Mouse (Mus musculus) lung, embryonic 15.5 days (tissue): ENCODE results near the gene Washc3. TPM values are rescaled to one million over a fixed set of nuclear protein-coding genes. Genes with fewer than 3 reads are reported as not detected.

Source experiments
- ATAC-seq: fragments of 200-750 bp; cut with Nextera tagmentation; 2 replicates; pipeline ENCODE4 v1.8.0; 2017; ENCODE audit warnings: moderate number of reproducible peaks, borderline replicate concordance; ENCODE audit not compliant: low FRiP score, low TSS enrichment; ENCODE audit errors: extremely low read depth
- H3K27ac ChIP-seq: fragments of 300-500 bp; sonication (generic); 2 replicates; pipeline ENCODE4 v1.5.1; 2015; ENCODE audit warnings: moderate library complexity, mild to moderate bottlenecking, inconsistent platforms
- H3K27me3 ChIP-seq: fragments of 300-500 bp; sonication (generic); 2 replicates; pipeline ENCODE4 v1.6.1; 2015; ENCODE audit warnings: inconsistent platforms
- H3K36me3 ChIP-seq: fragments of 300-500 bp; sonication (generic); 2 replicates; pipeline ENCODE4 v1.6.1; 2015; ENCODE audit warnings: inconsistent platforms
- H3K4me1 ChIP-seq: fragments of 300-500 bp; sonication (generic); 2 replicates; pipeline ENCODE4 v1.6.1; 2015; ENCODE audit warnings: inconsistent platforms
- H3K4me2 ChIP-seq: fragments of 300-500 bp; sonication (generic); 2 replicates; pipeline ENCODE4 v1.6.1; 2015; ENCODE audit warnings: inconsistent platforms, mild to moderate bottlenecking, moderate library complexity
- H3K4me3 ChIP-seq: fragments of 300-500 bp; sonication (generic); 2 replicates; pipeline ENCODE4 v1.5.1; 2015; ENCODE audit warnings: mild to moderate bottlenecking, inconsistent platforms
- H3K9ac ChIP-seq: fragments of 300-500 bp; sonication (generic); 2 replicates; pipeline ENCODE4 v1.6.1; 2015; ENCODE audit warnings: inconsistent platforms
- H3K9me3 ChIP-seq: fragments of 300-500 bp; sonication (generic); 2 replicates; pipeline ENCODE4 v1.6.1; 2016; ENCODE audit warnings: inconsistent platforms
- WGBS: fragments of 180-500 bp; shearing (Covaris S2); methylation state at CpG from one replicate; pipeline ENCODE4 v1.1.7; 2015; 5-methylcytosine and 5-hydroxymethylcytosine counted together
- polyA plus RNA-seq: library from polyadenylated mRNA; unstranded; fragments of >200 nt; fragmentation: Nextera tagmentation; extraction: Ambion mirVana; gene quantifications from 2 replicates; pipeline ENCODE4 v1.2.1, GENCODE M21; 2015

Washc3 gene
- polyA plus RNA-seq, 1 experiment from 2014 or later = 60.9 TPM

DNA sequence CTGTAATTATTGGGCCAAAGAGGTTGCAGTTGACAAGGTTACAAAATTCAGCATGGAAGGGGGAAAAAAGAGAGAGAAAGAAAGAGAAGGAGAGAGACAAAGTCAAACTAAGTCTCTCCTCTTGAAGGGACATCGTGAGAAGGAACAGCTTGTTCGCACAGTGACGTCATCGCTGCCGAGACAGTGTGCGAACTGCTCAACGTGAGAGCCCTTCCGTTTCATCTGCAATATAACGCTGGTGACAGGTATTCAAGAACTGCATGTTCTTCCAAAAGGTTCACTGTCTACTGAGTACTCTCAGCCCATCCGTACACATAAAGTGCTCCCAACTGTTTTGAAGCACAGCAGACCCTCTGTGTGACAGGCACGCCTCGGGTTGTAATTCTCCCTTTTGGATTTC, 59.4 kb downstream of the Washc3 start:
- Histone ChIP-seq H3K9ac (no peak overlapping the region), H3K9me3 (no peaks in the 10 kb centered on the region), H3K4me2 (peak overlapping the region; percentile 9; the same call in 1 of the 2 replicates), H3K27me3 (no peaks in the 10 kb centered on the region), H3K4me3 (no peak overlapping the region), H3K36me3 (no peaks in the 10 kb centered on the region), H3K27ac (no peak overlapping the region), H3K4me1 (peaks cover 17% of the 10 kb centered on the region)
- 41% methylated on average over 12 of the region's 12 CpGs for WGBS
- ATAC-seq = no peak

DNA sequence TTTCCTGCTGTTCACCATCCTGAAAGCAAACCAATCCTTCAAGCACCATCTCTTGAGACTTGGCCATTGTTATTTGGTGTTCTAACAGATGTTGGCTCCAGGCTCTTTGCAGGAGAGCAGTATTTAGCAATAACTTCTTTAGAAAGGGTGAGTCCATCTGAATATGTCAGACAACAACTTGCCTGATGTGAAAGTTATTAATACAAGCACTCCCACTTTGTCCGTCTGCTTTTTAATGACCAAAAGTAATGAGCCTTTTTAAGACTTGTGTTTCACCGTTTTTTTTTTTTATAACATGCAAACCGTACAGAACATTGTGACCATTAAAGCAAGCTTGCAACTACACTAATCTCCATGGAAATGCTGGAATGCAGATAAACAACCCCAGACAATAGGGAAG, 60.3 kb downstream of the Washc3 start:
- 54% methylated on average over 3 of the region's 3 CpGs for WGBS
- Histone ChIP-seq H3K4me2 (no peak overlapping the region), H3K27ac (no peak overlapping the region; the same call in 1 of the 2 replicates), H3K4me3 (no peak overlapping the region), H3K27me3 (no peaks in the 10 kb centered on the region), H3K36me3 (no peaks in the 10 kb centered on the region), H3K4me1 (peaks cover 17% of the 10 kb centered on the region), H3K9me3 (no peaks in the 10 kb centered on the region), H3K9ac (no peak overlapping the region)
- ATAC-seq = no peak

DNA sequence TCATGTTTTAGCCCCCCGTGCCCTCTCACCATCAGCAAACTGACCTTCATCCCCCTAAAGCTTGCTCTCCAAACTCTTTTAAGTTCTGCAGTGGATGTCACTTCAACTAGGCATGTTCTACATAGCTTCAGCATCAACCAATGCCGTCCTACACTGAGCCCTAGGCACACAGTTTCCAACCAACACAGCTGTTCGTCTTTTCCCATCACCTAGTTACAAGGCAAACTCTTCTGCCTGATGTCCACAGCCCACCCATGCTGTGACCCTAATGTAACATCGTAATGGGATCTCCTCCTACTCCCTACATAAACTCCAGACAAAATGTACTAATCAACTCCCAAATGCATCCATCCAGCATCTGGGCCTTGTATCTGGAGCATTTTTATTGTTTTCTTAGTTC, 62.5 kb downstream of the Washc3 start:
- ATAC-seq = peak; percentile 88
- H3K27ac ChIP-seq = peak overlapping the region; percentile 42; the same call in 1 of the 2 replicates
- no peaks in the 10 kb centered on the region for H3K9me3 ChIP-seq
- peaks cover 17% of the 10 kb centered on the region for H3K4me1 ChIP-seq
- H3K4me3 ChIP-seq = no peak overlapping the region
- H3K27me3 ChIP-seq = no peaks in the 10 kb centered on the region
- H3K4me2 ChIP-seq = no peak overlapping the region
- no peak overlapping the region for H3K9ac ChIP-seq
- WGBS = 33% methylated on average over 4 of the region's 4 CpGs
- no peaks in the 10 kb centered on the region for H3K36me3 ChIP-seq

DNA sequence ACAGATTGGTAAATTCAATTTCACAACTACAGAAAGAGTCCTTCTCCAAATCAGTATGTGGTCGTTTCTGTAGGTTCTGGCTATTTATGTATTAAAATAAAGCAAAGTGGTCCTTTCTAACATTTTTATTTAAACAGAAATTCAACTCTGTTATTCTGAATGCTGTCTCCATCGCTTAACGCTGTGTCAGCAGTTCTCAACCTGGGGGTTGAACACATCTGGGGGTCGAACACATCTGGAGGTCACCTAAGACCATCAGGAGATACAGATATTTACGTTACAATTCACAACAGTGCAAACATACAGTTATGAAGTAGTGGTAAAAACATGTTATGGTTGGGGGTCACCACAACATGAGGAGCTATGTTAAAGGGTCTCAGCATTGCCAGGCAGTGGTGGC, 73.2 kb downstream of the Washc3 start:
- H3K9ac ChIP-seq = no peak overlapping the region
- 77% methylated on average over 5 of the region's 5 CpGs for WGBS
- no peaks in the 10 kb centered on the region for H3K27me3 ChIP-seq
- H3K27ac ChIP-seq = no peak overlapping the region
- no peak for ATAC-seq
- no peak overlapping the region for H3K4me2 ChIP-seq
- no peaks in the 10 kb centered on the region for H3K9me3 ChIP-seq
- no peaks in the 10 kb centered on the region for H3K36me3 ChIP-seq
- no peak overlapping the region for H3K4me3 ChIP-seq
- no peaks in the 10 kb centered on the region for H3K4me1 ChIP-seq

DNA sequence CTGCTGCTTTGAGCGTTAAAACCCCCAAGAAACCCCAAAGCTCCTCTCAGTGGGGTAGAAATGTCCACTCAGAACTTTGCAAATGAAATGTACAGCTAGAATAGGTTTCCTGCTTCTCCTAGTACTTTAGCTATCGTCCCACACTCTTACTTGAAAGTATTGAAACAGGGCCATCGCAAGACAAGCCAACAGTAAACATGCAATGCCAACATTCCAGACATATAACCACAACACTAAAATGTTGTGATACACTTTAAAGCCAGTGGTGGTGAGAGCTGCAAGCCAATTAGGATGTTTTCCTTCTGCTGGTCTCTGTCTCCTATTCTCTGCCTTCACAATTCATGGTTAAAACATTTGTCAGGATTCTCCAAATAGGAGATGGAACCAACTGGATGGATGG, 80.8 kb downstream of the Washc3 start:
- H3K9me3 ChIP-seq = no peaks in the 10 kb centered on the region
- H3K4me1 ChIP-seq = peaks cover 6% of the 10 kb centered on the region
- WGBS = 50% methylated on average over 3 of the region's 3 CpGs
- H3K4me3 ChIP-seq = no peak overlapping the region
- H3K9ac ChIP-seq = no peak overlapping the region
- H3K36me3 ChIP-seq = no peaks in the 10 kb centered on the region
- no peaks in the 10 kb centered on the region for H3K27me3 ChIP-seq
- H3K27ac ChIP-seq = 0 out of 2 replicates have a peak overlapping the region, but pooled peaks have one; percentile 27
- H3K4me2 ChIP-seq = no peak overlapping the region
- peak; percentile 41; the same call in 1 of the 2 replicates for ATAC-seq

DNA sequence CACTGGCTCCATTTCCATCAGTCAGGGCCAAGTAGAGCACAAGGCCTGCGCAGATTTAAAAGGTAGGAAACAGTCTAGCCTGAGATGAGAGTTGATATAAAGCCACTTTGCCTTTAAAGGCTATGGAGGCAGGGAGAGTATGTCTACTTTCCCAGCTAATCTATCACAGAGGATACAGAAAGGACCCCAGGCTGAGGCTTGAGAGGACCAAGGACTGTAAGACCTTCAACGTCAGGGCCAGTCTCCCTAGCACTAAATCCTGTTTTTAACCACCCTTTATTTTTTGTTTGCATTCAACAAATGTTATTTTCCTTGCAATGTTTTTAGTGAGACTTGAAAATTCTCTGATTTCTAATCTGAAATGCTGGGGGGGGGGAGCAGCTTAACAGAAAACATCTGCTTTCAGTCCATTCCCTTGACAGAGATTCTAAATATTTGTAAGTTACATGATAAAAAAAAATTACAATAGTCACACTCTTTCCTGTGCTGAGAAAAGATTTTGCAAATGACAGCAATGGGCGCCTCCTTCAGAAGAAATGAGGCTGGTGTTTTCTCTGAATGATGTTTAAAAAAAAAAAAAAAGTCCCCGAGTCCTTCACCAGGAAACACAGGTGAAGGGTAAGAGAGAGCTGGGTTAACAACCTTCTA, 83.6 kb downstream of the Washc3 start:
- Histone ChIP-seq H3K9ac (no peak overlapping the region), H3K27ac (peak overlapping the region; percentile 73), H3K4me3 (no peak overlapping the region), H3K36me3 (no peaks in the 10 kb centered on the region), H3K27me3 (no peaks in the 10 kb centered on the region), H3K9me3 (no peaks in the 10 kb centered on the region), H3K4me2 (no peak overlapping the region), H3K4me1 (peaks cover 15% of the 10 kb centered on the region)
- peak; percentile 64; the same call in 1 of the 2 replicates for ATAC-seq
- WGBS = 42% methylated on average over 4 of the region's 4 CpGs

DNA sequence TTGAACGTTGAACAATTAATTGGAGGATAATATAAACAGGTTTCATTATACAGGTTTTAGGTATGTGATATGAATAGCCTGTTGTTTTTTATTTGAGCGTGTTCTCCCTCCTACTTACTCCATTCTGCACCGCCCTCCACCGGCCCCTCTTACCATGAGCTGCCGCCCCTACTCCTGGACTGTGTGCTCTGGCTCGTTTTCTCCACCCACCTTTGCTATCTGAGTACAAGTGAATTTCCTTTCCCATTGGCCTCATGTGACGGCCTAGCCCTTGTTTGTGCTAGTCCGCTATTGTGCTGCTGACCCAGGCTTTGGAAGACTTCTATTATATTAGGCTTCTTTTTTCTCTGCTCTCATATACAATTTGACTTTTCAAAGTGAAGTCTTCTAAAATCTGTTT, 86.4 kb downstream of the Washc3 start:
- H3K27me3 ChIP-seq = no peaks in the 10 kb centered on the region
- H3K9ac ChIP-seq = no peak overlapping the region
- WGBS = 63% methylated on average over 8 of the region's 8 CpGs
- H3K27ac ChIP-seq = no peak overlapping the region
- ATAC-seq = no peak
- no peaks in the 10 kb centered on the region for H3K9me3 ChIP-seq
- H3K4me1 ChIP-seq = peaks cover 12% of the 10 kb centered on the region
- no peak overlapping the region for H3K4me3 ChIP-seq
- H3K4me2 ChIP-seq = no peak overlapping the region
- H3K36me3 ChIP-seq = no peaks in the 10 kb centered on the region

DNA sequence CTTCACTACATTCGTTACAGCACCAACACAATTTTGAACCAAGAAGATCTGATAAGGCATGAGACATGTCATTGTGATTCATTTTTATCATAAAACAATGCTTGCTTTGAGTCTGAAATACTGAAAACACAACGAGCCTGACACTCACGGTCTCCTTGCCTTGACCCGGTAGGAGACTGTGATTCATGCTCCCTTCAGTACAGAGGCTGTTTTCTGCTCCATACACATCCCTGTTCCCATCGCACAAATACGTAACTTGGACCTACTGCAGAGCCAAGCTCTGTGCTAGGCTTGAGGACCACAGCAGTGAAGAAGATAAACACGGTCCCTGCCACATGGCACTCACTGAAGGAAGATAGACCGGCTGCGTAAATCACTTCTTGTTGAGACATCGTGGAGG, 87.2 kb downstream of the Washc3 start:
- WGBS = 65% methylated on average over 10 of the region's 10 CpGs
- Histone ChIP-seq H3K9me3 (no peaks in the 10 kb centered on the region), H3K9ac (no peak overlapping the region), H3K4me3 (no peak overlapping the region), H3K27ac (no peak overlapping the region), H3K27me3 (no peaks in the 10 kb centered on the region), H3K36me3 (no peaks in the 10 kb centered on the region), H3K4me2 (no peak overlapping the region), H3K4me1 (peaks cover 12% of the 10 kb centered on the region)
- ATAC-seq = no peak

DNA sequence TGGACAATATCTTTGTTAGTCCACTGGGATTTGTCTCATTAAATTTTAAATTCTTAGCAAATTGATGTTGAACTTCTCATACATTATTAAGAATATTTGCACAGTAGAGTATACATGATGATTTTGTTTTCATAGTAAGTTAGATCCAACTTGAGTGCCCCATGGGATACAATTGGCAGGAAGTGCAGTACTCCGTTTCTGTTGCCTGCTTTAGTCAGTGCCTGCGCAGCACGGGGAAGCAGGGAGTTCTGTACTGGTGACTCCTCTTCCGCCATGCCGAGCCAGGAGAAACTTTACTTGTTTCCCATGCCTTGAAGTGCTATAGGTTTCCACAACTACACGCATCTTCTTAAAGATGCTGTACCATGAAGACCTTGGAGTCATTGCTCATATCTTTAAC, 94.2 kb downstream of the Washc3 start:
- Histone ChIP-seq H3K36me3 (no peaks in the 10 kb centered on the region), H3K9me3 (no peaks in the 10 kb centered on the region), H3K27ac (no peak overlapping the region), H3K27me3 (no peaks in the 10 kb centered on the region), H3K9ac (no peak overlapping the region), H3K4me2 (no peak overlapping the region), H3K4me3 (no peak overlapping the region), H3K4me1 (0 out of 2 replicates have a peak, but pooled peaks cover 4% of the 10 kb centered on the region)
- no peak for ATAC-seq
- 84% methylated on average over 6 of the region's 6 CpGs for WGBS

Other genes starting within 250 kb of the Washc3 start
- 0.34 and 0.62 TPM in 2 replicates for gene Pmch, start 110.0 kb upstream of the Washc3 start, polyA plus RNA-seq
- 16.6 and 18.1 TPM in 2 replicates for gene Parpbp, start 54.2 kb upstream of the Washc3 start, polyA plus RNA-seq
- 84.1 and 90.0 TPM in 2 replicates for gene Nup37, start 54.1 kb upstream of the Washc3 start, polyA plus RNA-seq
- 71.7 and 81.0 TPM in 2 replicates for gene Dram1, start 178.0 kb downstream of the Washc3 start, polyA plus RNA-seq
- 16.2 and 17.8 TPM in 2 replicates for gene Gnptab, start 178.0 kb downstream of the Washc3 start, polyA plus RNA-seq